Mouse (Mus musculus): ENCODE data around the gene Ipo8.

The Ipo8 gene

GRCm38 (mm10) chr6:148761475-148761874, 69.8 kb downstream of the Ipo8 start:
- no peak for DNase-seq (ENCODE audit: low spot score in 2 of 2)

GRCm38 (mm10) chr6:148756535-148756934, 74.7 kb downstream of the Ipo8 start:
- no peak for DNase-seq (ENCODE audit: low spot score in 2 of 2)

GRCm38 (mm10) chr6:148751400-148751799, 79.9 kb downstream of the Ipo8 start:
- no peak for DNase-seq (ENCODE audit: low spot score in 2 of 2)

- DNase-seq (ENCODE audit: low spot score in 2 of 2): no peak
Measured at GRCm38 (mm10) chr6:148750183-148750582, 81.1 kb downstream of the Ipo8 start.

- DNase-seq (ENCODE audit: low spot score in 2 of 2): no peak
Measured at GRCm38 (mm10) chr6:148740521-148741226, 90.6 kb downstream of the Ipo8 start.

GRCm38 (mm10) chr6:148736390-148736789, 94.9 kb downstream of the Ipo8 start:
- no peak for DNase-seq (ENCODE audit: low spot score in 2 of 2)

DNA sequence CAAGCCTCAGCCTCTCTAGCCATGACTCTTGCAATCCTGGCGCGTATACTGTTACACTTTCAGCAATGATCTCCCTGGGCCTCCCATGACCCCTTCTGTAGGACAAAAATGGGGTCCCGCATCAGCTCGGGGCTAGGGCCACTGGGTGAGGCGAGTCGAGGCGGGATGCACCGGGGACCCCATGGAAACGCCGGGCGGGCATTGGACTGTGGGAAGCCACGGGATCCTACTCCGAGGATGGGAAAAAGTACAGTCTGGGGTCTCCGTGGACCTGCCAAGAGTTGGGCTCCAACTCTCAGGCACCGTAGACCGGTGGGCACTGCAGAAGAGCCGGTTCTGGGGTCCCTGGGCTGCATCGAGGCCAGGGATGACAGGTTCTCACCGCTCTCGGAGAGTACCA, 97.3 kb downstream of the Ipo8 start:
- DNase-seq (ENCODE audit: low spot score in 2 of 2): no peak

DNA sequence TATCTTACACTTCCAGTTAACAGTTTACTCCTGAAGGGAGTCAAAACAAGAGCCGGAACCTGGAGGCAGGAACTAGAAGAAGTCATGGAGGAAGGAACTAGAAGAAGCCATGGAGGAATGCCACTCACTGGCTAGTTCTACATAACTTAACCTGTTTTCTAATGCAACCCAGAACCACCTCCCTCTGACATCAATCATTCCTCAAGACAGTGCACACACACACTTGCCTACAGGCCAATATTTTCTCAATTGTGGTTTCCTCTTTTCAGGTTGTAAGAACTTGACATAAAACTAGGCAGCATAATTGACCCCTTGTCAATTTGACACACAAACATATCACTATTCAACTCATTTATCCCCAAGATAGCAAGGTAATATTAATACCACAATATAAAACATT, 98.3 kb downstream of the Ipo8 start:
- no peak for DNase-seq (ENCODE audit: low spot score in 2 of 2)

DNA sequence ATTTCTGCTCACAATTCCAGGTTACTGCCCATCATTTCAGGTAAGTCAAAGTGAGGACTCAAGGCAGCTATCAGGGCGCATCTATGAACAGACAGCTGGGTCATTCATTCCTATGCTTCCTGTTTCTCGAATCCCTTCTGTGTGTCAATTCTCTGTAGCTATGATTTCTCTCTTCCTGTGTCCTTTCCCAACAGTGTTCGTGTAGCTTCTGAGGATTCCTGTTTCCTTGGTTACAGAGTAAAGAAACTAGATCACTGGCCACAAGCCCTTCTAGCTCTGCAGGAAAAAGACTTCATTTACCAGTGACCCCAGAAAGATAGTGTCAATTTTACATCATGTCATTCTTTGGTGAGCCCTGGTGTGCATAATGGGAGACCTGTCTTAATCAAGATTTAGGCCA, 102.7 kb downstream of the Ipo8 start:
- DNase-seq (ENCODE audit: low spot score in 2 of 2): no peak

GRCm38 (mm10) chr6:148727871-148728524, 103.3 kb downstream of the Ipo8 start:
- DNase-seq (ENCODE audit: low spot score in 2 of 2): no peak

DNA sequence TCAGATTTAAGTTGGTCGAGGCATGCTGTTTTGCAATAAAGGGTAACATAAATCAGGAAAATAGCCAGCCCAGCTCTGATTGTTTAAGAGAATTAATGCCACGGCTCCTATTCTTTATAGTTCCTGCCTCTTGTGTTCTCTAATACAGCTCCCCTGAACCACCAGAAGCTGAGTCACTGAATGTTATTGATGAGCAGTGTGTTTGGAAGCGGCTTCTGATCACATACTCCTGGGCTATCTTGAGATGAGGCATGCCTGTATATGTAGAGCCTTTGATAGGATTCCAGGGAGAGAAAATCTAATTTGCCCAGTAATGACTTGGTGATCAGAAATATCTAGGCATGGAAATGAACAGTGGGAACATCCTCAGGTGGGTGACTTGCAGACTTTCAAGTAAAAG, 106.8 kb downstream of the Ipo8 start:
- DNase-seq (ENCODE audit: low spot score in 2 of 2): no peak

All from urinary bladder, postnatal 36 days (tissue).